Mouse (Mus musculus) hindbrain, embryonic 13.5 days (tissue): ENCODE measurements around the gene Casp14. TPM values are rescaled to one million over a fixed set of nuclear protein-coding genes. Genes with fewer than 3 reads are reported as not detected.
"Not testable (repeated sequence)": the region's sequence is repeated elsewhere in the genome, so short reads cannot be mapped to it uniquely, and the experiment has no call there.

Source experiments
- ATAC-seq: fragments of 200-750 bp; cut with Nextera tagmentation; 2 replicates; pipeline ENCODE4 v1.8.0; 2017; ENCODE audit warnings: moderate TSS enrichment; ENCODE audit not compliant: low FRiP score
- H3K27ac ChIP-seq: fragments of 300-500 bp; sonication (generic); 2 replicates; pipeline ENCODE4 v1.5.1; 2015; ENCODE audit warnings: inconsistent platforms, mild to moderate bottlenecking, moderate library complexity
- H3K27me3 ChIP-seq: fragments of 300-500 bp; sonication (generic); 2 replicates; pipeline ENCODE4 v1.6.1; 2015; ENCODE audit warnings: mild to moderate bottlenecking, inconsistent platforms
- H3K36me3 ChIP-seq: fragments of 300-500 bp; sonication (generic); 2 replicates; pipeline ENCODE4 v1.6.1; 2015; ENCODE audit warnings: mild to moderate bottlenecking, inconsistent platforms
- H3K4me1 ChIP-seq: fragments of 300-500 bp; sonication (generic); replicated peaks from 2 replicates; pipeline ENCODE4 v1.6.1; 2015; ENCODE audit warnings: inconsistent platforms
- H3K4me2 ChIP-seq: fragments of 300-500 bp; sonication (generic); 2 replicates; pipeline ENCODE4 v1.6.1; 2015; ENCODE audit warnings: inconsistent platforms, mild to moderate bottlenecking, moderate library complexity
- H3K4me3 ChIP-seq: fragments of 300-500 bp; sonication (generic); 2 replicates; pipeline ENCODE4 v1.5.1; 2015; ENCODE audit warnings: mild to moderate bottlenecking, inconsistent platforms
- H3K9ac ChIP-seq: fragments of 300-500 bp; sonication (generic); 2 replicates; pipeline ENCODE4 v1.6.1; 2015; ENCODE audit warnings: mild to moderate bottlenecking, inconsistent platforms
- H3K9me3 ChIP-seq: fragments of 300-500 bp; sonication (generic); 2 replicates; pipeline ENCODE4 v1.6.1; 2016; ENCODE audit warnings: inconsistent platforms
- WGBS: fragments of 180-500 bp; shearing (Covaris S2); methylation state at CpG from one replicate; pipeline ENCODE4 v1.1.7; 2015; 5-methylcytosine and 5-hydroxymethylcytosine counted together
- polyA plus RNA-seq: library from polyadenylated mRNA; unstranded; fragments of >200 nt; fragmentation: Nextera tagmentation; extraction: Ambion mirVana; gene quantifications from 2 replicates; pipeline ENCODE4 v1.2.1, GENCODE M21; 2015

The Casp14 gene
- polyA plus RNA-seq, 1 experiment from 2014 or later: not detected

DNA sequence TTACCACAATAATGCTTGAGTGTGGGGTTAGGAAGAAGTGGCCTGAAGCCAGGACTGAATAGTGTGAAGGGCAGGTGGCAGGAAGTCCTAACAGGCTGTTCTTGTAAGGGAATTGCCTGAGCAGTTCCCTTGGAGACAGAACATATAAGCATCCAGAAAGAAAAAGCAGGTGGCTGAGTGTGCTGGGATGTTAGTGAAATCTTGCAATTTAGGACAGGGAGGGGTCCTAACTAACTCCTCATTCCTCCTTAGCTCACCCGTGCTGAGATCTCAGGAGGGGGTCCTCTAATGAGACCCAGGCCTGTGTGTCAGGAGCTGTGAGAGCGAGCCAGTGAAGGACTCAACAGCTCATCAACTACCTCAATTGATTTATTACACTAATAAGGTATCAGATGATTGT, 5.3 kb upstream of the Casp14 start:
- Histone ChIP-seq H3K4me2 (no peak overlapping the region), H3K9me3 (no peaks in the 10 kb centered on the region), H3K27me3 (no peaks in the 10 kb centered on the region), H3K4me1 (0 out of 2 replicates have a peak, but pooled peaks cover 6% of the 10 kb centered on the region), H3K36me3 (no peaks in the 10 kb centered on the region), H3K27ac (no peak overlapping the region), H3K4me3 (no peak overlapping the region), H3K9ac (no peak overlapping the region)
- ATAC-seq: no peak
- WGBS: 43% methylated on average over 2 of the region's 2 CpGs

DNA sequence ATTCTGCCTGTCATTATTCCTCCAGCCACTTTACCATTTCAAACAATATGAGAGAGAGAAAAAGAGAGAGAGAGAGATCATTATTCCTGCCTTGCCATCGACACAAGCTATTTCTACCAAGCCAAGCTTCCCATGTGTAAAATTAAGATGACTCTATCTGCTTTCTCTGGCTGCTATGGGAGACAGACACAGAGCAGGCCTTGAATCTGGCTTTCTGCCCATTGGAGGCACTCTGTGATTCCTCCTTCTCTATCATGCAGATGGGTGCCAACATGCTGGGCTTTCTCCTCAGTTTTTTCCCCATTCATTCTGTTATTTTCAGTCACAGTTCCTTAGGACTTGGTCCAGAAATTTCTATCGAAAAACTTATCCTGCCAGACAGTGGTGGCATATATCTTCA, 4.6 kb upstream of the Casp14 start:
- Histone ChIP-seq H3K4me3 (no peak overlapping the region), H3K36me3 (no peaks in the 10 kb centered on the region), H3K4me1 (0 out of 2 replicates have a peak, but pooled peaks cover 6% of the 10 kb centered on the region), H3K27ac (no peak overlapping the region), H3K9me3 (no peaks in the 10 kb centered on the region), H3K4me2 (no peak overlapping the region), H3K9ac (no peak overlapping the region), H3K27me3 (no peaks in the 10 kb centered on the region)
- 74% methylated on average over 2 of the region's 2 CpGs for WGBS
- no peak for ATAC-seq

GRCm38 (mm10) chr10:78722036-78722435, 3.9 kb upstream of the Casp14 start:
- no peak overlapping the region for H3K9ac ChIP-seq
- no peak overlapping the region for H3K4me3 ChIP-seq
- no peak overlapping the region for H3K27ac ChIP-seq
- H3K4me2 ChIP-seq: no peak overlapping the region
- H3K4me1 ChIP-seq: 0 out of 2 replicates have a peak, but pooled peaks cover 6% of the 10 kb centered on the region
- H3K36me3 ChIP-seq: no peaks in the 10 kb centered on the region
- no peak for ATAC-seq
- no peaks in the 10 kb centered on the region for H3K27me3 ChIP-seq
- H3K9me3 ChIP-seq: no peaks in the 10 kb centered on the region
- WGBS: 86% methylated on average over 5 of the region's 5 CpGs

DNA sequence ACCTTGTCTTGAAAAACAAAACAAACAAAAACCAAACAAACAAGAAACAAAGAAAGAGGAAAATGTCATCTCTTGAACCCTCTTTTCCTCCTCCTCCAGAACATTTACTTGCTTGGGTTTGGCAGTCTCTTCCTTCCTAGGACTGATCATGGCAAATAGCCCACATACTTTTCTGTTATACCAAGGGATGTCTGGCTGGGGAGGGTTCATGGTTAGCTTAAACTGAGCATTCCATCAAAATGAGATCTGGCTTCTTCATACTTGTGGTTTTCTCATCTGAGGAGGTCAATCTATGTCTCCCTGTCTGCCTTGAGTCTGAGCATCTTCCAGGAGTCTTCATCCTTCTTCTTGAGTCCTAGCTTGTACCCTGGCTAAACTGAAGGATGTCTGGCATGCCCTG, 1.9 kb downstream of the Casp14 start:
- H3K36me3 ChIP-seq: no peaks in the 10 kb centered on the region
- no peaks in the 10 kb centered on the region for H3K27me3 ChIP-seq
- H3K9me3 ChIP-seq: no peaks in the 10 kb centered on the region
- no peak overlapping the region for H3K4me3 ChIP-seq
- H3K27ac ChIP-seq: no peak overlapping the region
- no peak for ATAC-seq
- no peak overlapping the region for H3K4me2 ChIP-seq
- no peak overlapping the region for H3K9ac ChIP-seq
- no peaks in the 10 kb centered on the region for H3K4me1 ChIP-seq

- ATAC-seq: no peak
- H3K4me1 ChIP-seq: no peaks in the 10 kb centered on the region
- 93% methylated on average over 7 of the region's 7 CpGs for WGBS
- H3K9ac ChIP-seq: no peak overlapping the region
- H3K4me2 ChIP-seq: no peak overlapping the region
- no peaks in the 10 kb centered on the region for H3K27me3 ChIP-seq
- no peak overlapping the region for H3K4me3 ChIP-seq
- no peak overlapping the region for H3K27ac ChIP-seq
- no peaks in the 10 kb centered on the region for H3K9me3 ChIP-seq
- H3K36me3 ChIP-seq: no peaks in the 10 kb centered on the region
These were observed 2.9 kb downstream of the Casp14 start for GRCm38 (mm10) chr10:78715156-78715555.

- ATAC-seq: no peak
- Histone ChIP-seq H3K4me3 (no peak overlapping the region), H3K4me1 (no peaks in the 10 kb centered on the region), H3K27ac (no peak overlapping the region), H3K9ac (no peak overlapping the region), H3K27me3 (no peaks in the 10 kb centered on the region), H3K4me2 (no peak overlapping the region), H3K36me3 (no peaks in the 10 kb centered on the region), H3K9me3 (no peaks in the 10 kb centered on the region)
- 82% methylated on average over 6 of the region's 6 CpGs for WGBS
These were observed 4.0 kb downstream of the Casp14 start for GRCm38 (mm10) chr10:78714129-78714528.

- Histone ChIP-seq H3K27me3 (no peaks in the 10 kb centered on the region), H3K9me3 (no peaks in the 10 kb centered on the region), H3K4me3 (no peak overlapping the region), H3K36me3 (no peaks in the 10 kb centered on the region), H3K9ac (no peak overlapping the region), H3K4me2 (no peak overlapping the region), H3K27ac (no peak overlapping the region), H3K4me1 (no peaks in the 10 kb centered on the region)
- no peak for ATAC-seq
These were observed 7.4 kb downstream of the Casp14 start for GRCm38 (mm10) chr10:78710706-78711105.

DNA sequence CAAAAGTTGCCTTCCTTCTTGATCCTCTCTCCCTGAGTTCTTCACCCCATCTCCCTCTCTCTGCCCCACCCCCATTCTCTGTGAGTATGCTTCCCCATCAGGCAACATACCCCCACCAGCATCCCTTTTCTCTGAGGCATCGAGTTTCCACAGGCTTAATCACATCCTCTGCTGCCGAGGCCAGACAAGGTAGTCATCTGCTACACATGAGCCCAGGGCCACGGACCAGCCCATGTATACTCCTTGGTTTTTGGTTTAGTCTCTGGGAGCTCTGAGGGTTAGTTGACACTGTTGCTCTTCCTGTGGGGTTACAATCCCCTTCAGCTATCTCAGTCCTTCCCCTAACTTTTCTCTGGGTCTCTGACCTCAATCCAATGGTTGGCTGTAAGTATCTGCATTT, 17.2 kb downstream of the Casp14 start:
- H3K4me3 ChIP-seq: no peak overlapping the region
- H3K27me3 ChIP-seq: no peaks in the 10 kb centered on the region
- WGBS: 63% methylated on average over 3 of the region's 3 CpGs
- no peak overlapping the region for H3K27ac ChIP-seq
- H3K4me2 ChIP-seq: no peak overlapping the region
- H3K9me3 ChIP-seq: no peaks in the 10 kb centered on the region
- H3K36me3 ChIP-seq: no peaks in the 10 kb centered on the region
- H3K4me1 ChIP-seq: no peaks in the 10 kb centered on the region
- no peak overlapping the region for H3K9ac ChIP-seq
- ATAC-seq: no peak

- no peak for ATAC-seq
- Histone ChIP-seq H3K9ac (no peak overlapping the region), H3K4me3 (no peak overlapping the region), H3K4me1 (no peaks in the 10 kb centered on the region), H3K9me3 (no peaks in the 10 kb centered on the region), H3K36me3 (no peaks in the 10 kb centered on the region), H3K27ac (no peak overlapping the region), H3K27me3 (no peaks in the 10 kb centered on the region), H3K4me2 (no peak overlapping the region)
- 92% methylated on average over 6 of the region's 6 CpGs for WGBS
These were observed 28.1 kb downstream of the Casp14 start for GRCm38 (mm10) chr10:78689973-78690372.

DNA sequence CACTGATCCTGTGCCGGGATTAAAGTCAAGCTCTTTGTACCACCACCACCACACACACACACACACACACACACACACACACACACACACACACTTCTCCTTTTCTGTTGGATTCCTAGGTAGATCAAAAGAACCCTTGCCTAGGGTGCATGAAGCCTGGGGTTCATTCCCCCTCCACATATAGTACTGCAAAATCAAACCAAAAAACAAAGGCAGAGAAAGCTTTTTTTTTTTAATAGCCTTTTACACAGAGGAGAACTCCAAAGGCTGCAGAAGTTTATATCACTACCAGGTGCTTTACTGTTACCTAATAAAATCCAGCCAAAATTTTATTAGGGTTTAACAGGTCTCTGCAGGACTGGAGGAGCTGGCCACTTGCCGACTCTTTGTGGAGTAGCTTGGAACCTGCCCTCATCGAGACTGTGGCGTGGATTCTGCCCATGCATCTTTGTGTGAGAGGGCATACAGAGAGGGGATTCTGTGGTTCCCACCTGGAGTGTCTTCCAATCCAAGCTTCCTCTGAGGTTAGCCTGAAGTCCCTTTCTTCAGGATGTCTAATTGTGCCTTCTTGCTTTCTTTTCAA, 31.0 kb downstream of the Casp14 start:
- H3K4me3 ChIP-seq: no peak overlapping the region
- H3K27ac ChIP-seq: no peak overlapping the region
- 79% methylated on average over 4 of the region's 4 CpGs for WGBS
- H3K4me2 ChIP-seq: no peak overlapping the region
- H3K27me3 ChIP-seq: no peaks in the 10 kb centered on the region
- no peak overlapping the region for H3K9ac ChIP-seq
- H3K4me1 ChIP-seq: no peaks in the 10 kb centered on the region
- no peaks in the 10 kb centered on the region for H3K36me3 ChIP-seq
- H3K9me3 ChIP-seq: no peaks in the 10 kb centered on the region
- ATAC-seq: no peak

DNA sequence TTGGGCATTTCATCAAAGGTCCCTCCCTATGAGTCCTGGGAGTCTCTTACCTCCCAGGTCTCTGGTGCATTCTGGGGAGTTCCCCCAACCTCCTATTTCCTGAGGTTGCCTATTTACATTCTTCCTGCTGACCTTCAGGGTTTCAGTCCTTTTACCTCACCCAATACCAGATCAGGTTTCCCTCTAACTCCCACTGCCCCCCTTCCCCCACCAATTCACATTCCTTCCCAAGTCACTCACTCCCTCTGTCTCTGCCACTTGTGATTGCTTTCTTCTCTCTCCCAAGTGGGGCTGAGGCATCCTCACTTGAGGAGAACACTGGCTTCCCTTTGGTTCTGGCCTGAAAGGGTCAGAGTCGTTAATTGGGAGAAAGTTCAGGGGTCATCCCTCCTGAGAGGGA, 48.0 kb downstream of the Casp14 start:
- H3K4me1 ChIP-seq, H3K36me3 ChIP-seq, H3K9ac ChIP-seq, H3K27me3 ChIP-seq, H3K9me3 ChIP-seq, H3K4me2 ChIP-seq, H3K4me3 ChIP-seq, H3K27ac ChIP-seq, ATAC-seq: not testable (repeated sequence)
- 8% methylated on average over 1 of the region's 1 CpGs for WGBS

- not testable (repeated sequence) for H3K4me1 ChIP-seq, H3K9me3 ChIP-seq, H3K9ac ChIP-seq, ATAC-seq, H3K4me3 ChIP-seq, H3K27ac ChIP-seq, H3K36me3 ChIP-seq, H3K27me3 ChIP-seq, H3K4me2 ChIP-seq
- 94% methylated on average over 10 of the region's 10 CpGs for WGBS
These were observed 51.4 kb downstream of the Casp14 start for GRCm38 (mm10) chr10:78666696-78667095.

DNA sequence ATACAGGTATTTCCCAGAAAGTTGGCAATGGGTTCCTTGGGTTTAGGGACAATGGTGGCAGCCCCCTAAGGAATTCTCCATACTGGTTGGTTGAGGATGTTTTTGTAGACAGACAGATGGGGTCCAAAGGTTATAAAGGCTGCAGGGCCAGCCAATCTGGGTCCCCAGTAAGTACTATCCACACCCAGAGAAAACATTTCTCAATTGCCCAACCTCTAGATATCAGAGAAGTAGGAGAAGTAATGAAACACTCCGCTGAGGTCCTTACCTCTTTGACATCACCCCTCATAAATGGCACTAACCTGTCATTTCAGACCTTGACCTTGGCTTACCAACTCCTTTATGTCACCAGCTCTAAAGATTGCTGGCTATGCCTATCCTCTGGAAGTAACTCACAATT, 53.5 kb downstream of the Casp14 start:
- ATAC-seq: no peak
- no peaks in the 10 kb centered on the region for H3K36me3 ChIP-seq
- 96% methylated on average over 1 of the region's 1 CpGs for WGBS
- H3K9me3 ChIP-seq: no peaks in the 10 kb centered on the region
- no peak overlapping the region for H3K4me3 ChIP-seq
- no peak overlapping the region for H3K9ac ChIP-seq
- no peaks in the 10 kb centered on the region for H3K27me3 ChIP-seq
- no peak overlapping the region for H3K27ac ChIP-seq
- no peak overlapping the region for H3K4me2 ChIP-seq
- no peaks in the 10 kb centered on the region for H3K4me1 ChIP-seq
